Mouse (Mus musculus) ES-E14 (cell line): ENCODE measurements around the gene Nceh1.

ENCODE experiments used
- HCFC1 ChIP-seq: IDR thresholded peaks from 2 replicates; pipeline ENCODE4 v1.6.1; 2012; ENCODE audit warnings: low read length, inconsistent platforms, borderline replicate concordance; ENCODE audit not compliant: insufficient read depth
- ZC3H11A ChIP-seq: IDR thresholded peaks from 2 replicates; pipeline ENCODE4 v1.6.1; 2012; ENCODE audit warnings: low read depth, mild to moderate bottlenecking, inconsistent platforms, low read length, borderline replicate concordance
- ZNF384 ChIP-seq: IDR thresholded peaks from 2 replicates; pipeline ENCODE4 v1.6.1; 2012; ENCODE audit warnings: low read depth, low read length, inconsistent platforms

DNA sequence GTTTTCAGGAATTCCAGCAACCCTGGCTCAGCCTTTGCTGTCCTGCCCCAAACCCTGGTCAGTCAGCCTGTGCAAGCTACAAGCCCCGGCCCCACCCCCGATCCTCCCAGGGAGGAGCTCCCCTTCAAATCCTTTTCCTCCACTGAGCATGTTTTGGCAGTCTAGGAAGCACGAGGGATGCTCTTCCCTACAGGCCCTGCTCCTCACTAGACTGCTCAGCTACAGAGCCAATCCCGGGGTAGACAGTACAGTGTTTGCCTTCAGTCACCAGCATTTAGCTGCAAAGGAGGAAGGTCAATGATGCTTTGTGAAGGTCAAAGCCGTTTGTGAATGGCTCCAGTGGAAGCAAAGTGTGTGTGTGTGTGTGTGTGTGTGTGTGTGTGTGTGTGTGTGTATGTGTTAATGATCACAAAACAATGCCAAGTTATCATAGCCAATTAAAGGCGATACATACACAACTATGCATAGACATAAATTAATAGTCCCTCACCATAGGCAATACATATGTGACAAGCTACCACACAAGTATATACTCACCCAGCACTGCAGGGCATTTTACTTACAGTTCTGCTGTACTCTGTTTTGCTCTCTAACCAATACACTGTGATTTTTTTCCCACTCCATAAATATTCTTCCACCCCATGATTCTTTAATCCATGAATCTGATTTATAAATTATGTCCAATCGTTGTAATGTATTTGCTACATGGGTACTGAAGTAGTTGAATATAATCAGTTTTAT is 111.0 kb downstream of the Nceh1 start:
- no peak for TF ChIP-seq HCFC1
- TF ChIP-seq ZNF384 = no peak
- no peak for TF ChIP-seq ZC3H11A
